Mouse (Mus musculus) lung, adult 2 months (tissue): Measurements from ENCODE around the gene Fam207a.

Experiments used
- CTCF ChIP-seq: fragments of 200-500 bp; IDR thresholded peaks from 2 replicates; pipeline ENCODE4 v1.5.1; 2011; ENCODE audit warnings: mild to moderate bottlenecking, low read length, control low read depth; ENCODE audit not compliant: insufficient read depth
- POLR2A ChIP-seq: fragments of 200-500 bp; IDR thresholded peaks from 2 replicates; pipeline ENCODE4 v1.6.1; 2011; ENCODE audit warnings: low read depth, mild to moderate bottlenecking, control low read depth, low read length, borderline replicate concordance; ENCODE audit errors: extremely low read depth

GRCm38 (mm10) chr10:77510225-77510982 lies 5.2 kb downstream of the Fam207a start:
- TF ChIP-seq CTCF (no peak), POLR2A (no peak)
